Mouse (Mus musculus) urinary bladder, postnatal 25 days (tissue): ENCODE results near the gene Rheb.
"Not testable (repeated sequence)": the region's sequence is repeated elsewhere in the genome, so short reads cannot be mapped to it uniquely, and the experiment has no call there.

Source experiments
- DNase-seq: peaks from one replicate; pipeline ENCODE4 v3.0.0; 2022; ENCODE audit warnings: low spot score

The Rheb gene

GRCm38 (mm10) chr5:24792961-24793360, 49.5 kb downstream of the Rheb start:
- DNase-seq: no peak

DNA sequence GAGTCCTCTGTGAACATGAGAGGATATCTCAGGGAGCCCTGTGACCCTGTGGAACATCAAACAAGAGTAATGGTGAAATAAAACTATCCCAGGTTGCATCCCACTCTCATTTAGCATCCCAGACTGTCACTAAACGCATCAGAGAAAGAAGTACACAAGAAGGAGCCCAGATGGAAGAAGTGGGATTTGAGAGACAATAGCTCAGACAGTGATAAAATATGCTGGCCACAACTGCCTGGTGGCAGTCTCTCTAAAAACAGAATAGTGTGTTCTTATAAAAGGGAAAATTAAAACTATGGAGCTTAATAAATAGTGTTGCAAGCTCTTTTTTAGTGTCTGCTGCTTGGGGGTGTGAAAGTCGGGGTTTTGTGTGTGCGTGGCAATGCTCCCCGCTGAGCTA, 59.5 kb downstream of the Rheb start:
- DNase-seq: no peak

DNA sequence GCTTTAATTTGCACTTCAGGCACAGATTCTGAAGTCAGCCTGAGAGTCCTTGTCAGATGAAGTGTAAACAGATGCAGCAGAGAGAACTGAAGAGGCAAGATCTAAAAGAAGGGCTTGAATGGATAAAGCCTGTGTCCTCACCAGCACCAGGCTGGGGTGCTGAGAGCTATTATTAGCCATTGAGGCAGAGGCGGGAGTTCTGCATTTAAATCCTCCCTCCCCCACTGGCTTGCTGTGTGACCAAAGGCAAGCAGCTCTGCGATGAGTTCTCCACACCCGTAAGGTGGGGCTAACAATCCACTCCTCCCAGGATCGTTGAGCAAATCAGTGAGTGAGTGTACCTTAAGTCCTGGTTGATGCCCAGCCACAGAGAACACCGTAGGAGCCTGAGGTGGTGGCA, 61.4 kb downstream of the Rheb start:
- no peak for DNase-seq

GRCm38 (mm10) chr5:24779881-24780512, 62.4 kb downstream of the Rheb start:
- no peak for DNase-seq

DNA sequence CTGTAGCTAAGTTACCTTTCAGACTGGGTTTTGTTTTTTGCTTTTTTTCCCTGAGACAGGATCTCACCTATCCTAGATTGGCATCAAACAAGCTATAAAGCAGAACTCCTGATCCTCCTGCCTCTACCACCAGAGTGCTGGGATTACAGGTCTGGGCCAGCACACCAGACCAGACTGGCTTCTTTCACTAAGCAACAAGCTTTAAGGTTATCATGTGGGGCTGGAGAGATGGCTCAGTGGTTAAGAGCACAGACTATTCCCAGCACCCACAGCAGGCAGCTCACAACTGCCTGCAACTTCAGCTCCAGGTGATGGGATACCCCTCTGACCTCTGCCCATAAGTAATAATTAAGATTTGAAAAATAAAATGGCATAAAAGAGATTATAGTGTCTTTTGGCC, 63.1 kb downstream of the Rheb start:
- DNase-seq: no peak

DNA sequence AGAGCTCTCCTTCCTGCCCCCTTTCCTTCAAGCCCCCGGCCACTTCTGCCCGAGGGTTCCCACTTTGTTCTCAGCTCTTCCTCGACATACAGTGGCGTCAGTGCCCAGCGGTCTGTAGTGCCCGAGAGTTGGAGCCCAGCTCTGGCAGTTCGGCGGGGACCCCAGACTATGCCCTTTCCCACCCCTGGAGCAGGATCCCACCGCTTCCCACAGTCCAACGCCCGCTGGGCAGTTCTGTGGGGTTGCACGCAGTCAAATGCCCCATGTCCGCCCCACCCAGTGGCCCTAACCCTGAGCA, 63.6 kb downstream of the Rheb start:
- no peak for DNase-seq

- no peak for DNase-seq
Measured at GRCm38 (mm10) chr5:24778082-24778842, 64.2 kb downstream of the Rheb start.

DNA sequence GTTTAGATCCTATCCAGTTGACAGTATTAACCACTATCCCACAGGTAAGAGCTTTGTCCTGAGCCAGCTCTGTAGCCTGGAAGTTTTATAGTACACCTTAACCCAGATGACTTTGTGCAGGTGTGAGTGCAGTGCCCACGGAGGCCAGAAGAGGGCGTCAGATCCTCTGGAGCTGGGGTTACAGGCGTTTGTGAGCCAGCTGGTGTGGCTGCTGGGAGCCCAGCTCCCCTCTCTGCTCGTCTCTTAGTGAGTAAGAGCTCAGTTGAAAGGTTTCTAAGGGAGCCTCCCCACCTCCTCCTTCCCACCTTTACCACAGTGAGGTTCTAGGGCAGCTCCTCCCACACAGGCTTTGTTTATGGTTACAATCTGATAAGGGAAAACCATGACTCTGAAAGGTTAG, 65.7 kb downstream of the Rheb start:
- no peak for DNase-seq

DNA sequence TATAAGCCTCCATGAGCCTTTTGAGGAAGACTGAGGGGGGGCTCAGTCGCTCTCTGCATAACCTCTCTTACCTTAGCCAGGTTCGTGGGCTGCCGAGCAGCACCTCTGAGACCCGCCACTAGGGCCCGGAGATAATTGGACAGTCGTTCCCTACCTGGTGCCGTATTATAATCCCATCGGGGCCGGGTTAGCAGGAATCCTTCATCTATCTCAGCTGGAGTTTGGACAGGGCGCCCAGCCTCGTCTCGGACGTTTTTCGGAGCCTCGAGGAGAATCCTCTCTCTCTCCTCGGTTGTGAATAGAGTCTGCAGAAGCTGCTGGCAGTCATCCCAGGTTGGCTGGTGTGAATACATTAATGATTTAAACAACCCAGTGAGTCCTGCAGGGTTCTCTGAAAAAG, 67.9 kb downstream of the Rheb start:
- DNase-seq: not testable (repeated sequence)

DNA sequence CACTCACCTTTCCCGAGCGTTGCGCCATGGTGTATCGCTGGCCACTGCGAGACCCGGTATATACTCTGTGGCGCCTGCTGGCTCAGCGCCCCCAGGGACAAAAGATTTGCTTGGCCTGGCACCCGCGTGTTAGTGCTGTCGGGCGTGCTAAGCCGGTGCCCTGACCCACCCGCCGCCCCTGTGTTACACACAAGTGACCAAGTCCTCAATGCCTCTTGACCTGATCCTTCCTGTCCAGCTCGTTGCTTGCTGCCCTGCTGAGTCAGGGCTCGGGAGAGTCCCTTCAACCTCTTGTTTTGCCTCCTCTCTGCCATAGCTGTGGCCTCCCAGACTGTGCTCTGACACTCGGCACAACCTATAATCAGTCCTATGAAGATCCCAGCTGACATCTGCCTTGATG, 84.6 kb downstream of the Rheb start, which contains the start of gene Crygn:
TSS of gene Crygn (minus strand) at position 193 of the 400 bp plus-strand sequence.
- no peak for DNase-seq

DNA sequence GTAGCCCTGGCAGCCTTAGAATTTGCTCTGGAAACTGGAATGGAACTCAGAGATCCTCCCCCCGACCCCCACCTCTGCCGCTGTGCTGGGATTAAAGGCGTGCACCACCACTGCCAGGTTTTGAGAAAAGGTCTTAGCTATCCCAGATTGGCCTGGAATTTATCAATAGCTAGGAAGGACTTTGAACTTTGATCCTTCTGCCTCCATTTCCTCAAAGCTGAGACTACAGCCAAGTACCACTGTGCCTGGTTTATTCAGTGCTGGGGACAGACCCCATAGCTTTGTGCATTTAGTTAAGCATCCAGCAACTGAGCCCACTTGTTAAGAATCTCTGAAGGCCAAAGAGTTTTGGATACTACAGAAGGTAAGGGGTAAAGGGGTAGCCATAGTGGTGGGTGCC, 85.5 kb downstream of the Rheb start:
- DNase-seq: no peak
